ENCODE assay signal across 8 mouse cellular contexts in the genomic region with DNA sequence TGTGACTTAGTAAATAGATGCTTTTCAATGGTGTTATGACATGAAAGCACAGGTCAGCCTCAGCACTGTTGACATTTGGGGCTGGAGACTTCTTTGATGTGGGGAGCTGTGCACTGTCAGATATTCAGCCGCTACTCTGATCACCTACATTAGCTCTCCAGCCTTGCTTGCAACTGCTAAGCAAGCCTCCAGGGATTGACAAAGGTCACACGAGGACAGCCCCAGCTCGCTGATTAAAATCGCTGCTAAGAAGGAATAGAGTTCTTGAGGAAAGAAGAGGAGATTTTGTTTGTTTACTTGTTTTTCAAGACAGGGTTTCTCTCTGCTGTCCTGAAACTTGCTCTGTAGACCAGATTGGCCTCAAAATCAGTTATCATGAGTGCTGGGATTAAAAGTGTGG.
A peak's percentile ranks its signal among the peaks of the same experiment; 100 is the strongest.
DNase-seq lines count a peak whose midpoint lies in the region; ATAC-seq and TF ChIP-seq lines count a peak whose summit lies in the region.
"Had no signal": no experiment of that assay in that cellular context is flagged by ENCODE, and none has a peak within 500 bp of the region (broad histone marks: within the 10 kb centered on the region; RNA-seq: fewer than 3 reads in every experiment).

No protein-coding gene starts in this region.

- H3K4me3 ChIP-seq in hindbrain, embryonic 14.5 days (replicated peaks; ENCODE audit: low read length) = no peak overlapping the region
- H3K4me3 ChIP-seq in midbrain, embryonic 16.5 days (ENCODE audit: low read depth, low read length) = no peak overlapping the region

- no peaks in the 10 kb centered on the region for H3K9me3 ChIP-seq in hindbrain, embryonic 14.5 days (ENCODE audit: control insufficient read depth, low read length)
- no peaks in the 10 kb centered on the region for H3K9me3 ChIP-seq in midbrain, embryonic 16.5 days (replicated peaks; ENCODE audit: control insufficient read depth, low read length, poor library complexity, severe bottlenecking)
- H3K9me3 ChIP-seq: liver, embryonic 13.5 days had no signal

- DNase-seq in kidney, adult 9 months = peak; percentile 15
- no peak for DNase-seq in kidney, adult 8-10 months
- peak; percentile 52 for DNase-seq in brain, embryonic 14.5 days (ENCODE audit: low read depth)
- DNase-seq in hindbrain, embryonic 14.5 days (ENCODE audit: low spot score) = no peak
- no peak for DNase-seq in heart, postnatal 4 days
- no peak for DNase-seq in spleen, postnatal 10 days (ENCODE audit: low spot score in 2 of 2)
- DNase-seq: liver, embryonic 13.5 days had no signal

- H3K9ac ChIP-seq in hindbrain, embryonic 14.5 days = no peak overlapping the region
- no peak overlapping the region for H3K9ac ChIP-seq in midbrain, embryonic 16.5 days (ENCODE audit: low read depth, low read length)

- no peaks in the 10 kb centered on the region for H3K27me3 ChIP-seq in hindbrain, embryonic 14.5 days (ENCODE audit: control insufficient read depth, insufficient read depth, low read length)
- no peaks in the 10 kb centered on the region for H3K27me3 ChIP-seq in midbrain, embryonic 16.5 days (ENCODE audit: control insufficient read depth, insufficient read depth, low read depth, low read length)
- H3K27me3 ChIP-seq: liver, embryonic 13.5 days had no signal

- 41% methylated on average over 4 of the region's 4 CpGs for WGBS in hindbrain, embryonic 14.5 days
- 35% methylated on average over 4 of the region's 4 CpGs for WGBS in midbrain, embryonic 16.5 days

- H3K4me1 ChIP-seq in hindbrain, embryonic 14.5 days (replicated peaks; ENCODE audit: control insufficient read depth, insufficient read depth, low read length) = peaks cover 17% of the 10 kb centered on the region
- peaks cover 19% of the 10 kb centered on the region; the same call in 1 of the 2 replicates for H3K4me1 ChIP-seq in midbrain, embryonic 16.5 days (ENCODE audit: control insufficient read depth, insufficient read depth, low read length)

- H3K27ac ChIP-seq in hindbrain, embryonic 14.5 days = no peak overlapping the region
- no peak overlapping the region for H3K27ac ChIP-seq in midbrain, embryonic 16.5 days (ENCODE audit: low read length)

- TF ChIP-seq POLR2A in brain, embryonic 14.5 days (IDR thresholded peaks at IDR 0.05; ENCODE audit: borderline replicate concordance, extremely low read depth, insufficient read depth, insufficient read length, poor library complexity, severe bottlenecking) = no peak

- TF ChIP-seq CTCF in brain, embryonic 14.5 days (IDR thresholded peaks at IDR 0.05; ENCODE audit: borderline replicate concordance, extremely low read depth, insufficient read depth, insufficient read length) = no peak

- ATAC-seq in hindbrain, embryonic 14.5 days (ENCODE audit: low FRiP score) = no peak
- ATAC-seq in midbrain, embryonic 16.5 days = 0 out of 2 replicates have a peak, but pooled peaks have one; percentile 15

- H3K36me3 ChIP-seq in hindbrain, embryonic 14.5 days (replicated peaks; ENCODE audit: control insufficient read depth, insufficient read depth) = no peaks in the 10 kb centered on the region
- no peaks in the 10 kb centered on the region for H3K36me3 ChIP-seq in midbrain, embryonic 16.5 days (ENCODE audit: control insufficient read depth, insufficient read depth, low read length)
- H3K36me3 ChIP-seq: liver, embryonic 13.5 days had no signal

- peak overlapping the region; percentile 88; the same call in 1 of the 2 replicates for H3K4me2 ChIP-seq in hindbrain, embryonic 14.5 days (replicated peaks)
- no peak overlapping the region for H3K4me2 ChIP-seq in midbrain, embryonic 16.5 days (ENCODE audit: low read length)

Comparison
In these comparisons a context has a peak if more than half of its experiments do, and no peak if none do; other contexts are left out.
1. DNase-seq: peak in kidney, adult 9 months (single experiment) and brain, embryonic 14.5 days (single experiment); none in kidney, adult 8-10 months (0 of 2), hindbrain, embryonic 14.5 days (single experiment), heart, postnatal 4 days (single experiment) and spleen, postnatal 10 days (0 of 2).